Mouse (Mus musculus): ENCODE data around the gene Nin.

Nin gene

DNA sequence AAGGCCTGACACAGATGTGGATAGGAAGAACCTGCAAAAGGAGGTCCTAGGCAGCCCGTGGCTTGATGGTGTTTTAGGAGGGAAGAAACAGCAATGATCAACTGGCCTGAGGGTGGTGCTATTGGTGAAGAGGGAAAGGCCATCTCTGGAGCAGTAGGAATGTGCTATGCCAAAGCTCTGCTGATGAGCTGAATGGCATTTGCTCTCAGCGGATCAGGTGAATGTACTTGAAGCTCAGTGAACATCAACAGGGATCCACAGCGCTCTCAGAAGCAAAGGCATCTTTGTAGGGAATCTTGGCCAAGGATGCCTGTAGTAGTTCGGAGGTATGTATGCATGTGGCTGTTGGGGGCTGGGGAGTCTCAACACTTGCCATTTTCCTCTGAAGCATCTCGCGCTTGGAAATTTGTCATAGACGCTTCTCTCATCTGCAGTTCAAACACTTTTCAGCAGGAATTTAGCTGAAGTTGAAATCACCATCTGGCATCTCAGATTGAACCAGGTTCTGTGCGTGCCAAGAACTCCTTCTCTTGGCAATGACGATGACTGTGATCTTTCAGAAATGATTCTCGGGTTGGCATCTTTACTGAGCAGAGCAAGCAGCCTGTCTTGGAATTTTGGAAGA lies 5.3 kb upstream of the Nin start:
- DNase-seq = no peak

DNA sequence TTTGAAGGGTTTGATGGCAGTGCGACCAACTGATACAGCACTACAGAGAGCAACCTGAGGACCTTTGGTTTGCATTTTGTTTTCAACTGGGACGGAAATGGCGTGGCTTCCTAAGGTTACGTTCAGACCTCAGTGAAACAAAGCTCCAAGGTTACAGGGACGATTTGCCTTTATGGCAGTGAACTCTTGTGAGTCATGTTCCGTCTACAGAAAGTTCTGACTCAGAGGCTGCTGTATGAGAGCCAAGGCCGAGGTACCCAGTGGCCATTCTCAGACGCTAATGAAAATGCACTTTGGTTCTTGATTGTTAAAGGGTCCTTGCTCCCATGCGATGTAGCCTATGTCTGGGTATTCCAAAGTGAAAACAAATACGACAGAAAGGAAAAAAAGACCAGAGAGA lies 3.6 kb upstream of the Nin start:
- DNase-seq = no peak

DNA sequence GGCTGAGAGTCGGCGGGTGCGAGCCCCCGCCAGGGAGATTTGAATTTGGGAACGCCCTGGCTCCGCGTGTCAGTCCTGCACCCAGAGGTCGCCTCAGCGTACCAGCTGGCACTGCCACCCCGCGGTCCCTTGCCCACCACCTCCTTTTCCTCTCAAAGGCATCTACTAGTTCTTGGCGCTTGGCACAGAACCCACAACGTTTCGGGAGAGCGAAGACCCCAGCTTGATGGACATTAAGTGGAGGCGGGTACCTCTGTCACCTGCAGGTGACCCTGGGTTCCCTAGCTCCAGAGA lies 1.5 kb downstream of the Nin start:
- DNase-seq = no peak

DNA sequence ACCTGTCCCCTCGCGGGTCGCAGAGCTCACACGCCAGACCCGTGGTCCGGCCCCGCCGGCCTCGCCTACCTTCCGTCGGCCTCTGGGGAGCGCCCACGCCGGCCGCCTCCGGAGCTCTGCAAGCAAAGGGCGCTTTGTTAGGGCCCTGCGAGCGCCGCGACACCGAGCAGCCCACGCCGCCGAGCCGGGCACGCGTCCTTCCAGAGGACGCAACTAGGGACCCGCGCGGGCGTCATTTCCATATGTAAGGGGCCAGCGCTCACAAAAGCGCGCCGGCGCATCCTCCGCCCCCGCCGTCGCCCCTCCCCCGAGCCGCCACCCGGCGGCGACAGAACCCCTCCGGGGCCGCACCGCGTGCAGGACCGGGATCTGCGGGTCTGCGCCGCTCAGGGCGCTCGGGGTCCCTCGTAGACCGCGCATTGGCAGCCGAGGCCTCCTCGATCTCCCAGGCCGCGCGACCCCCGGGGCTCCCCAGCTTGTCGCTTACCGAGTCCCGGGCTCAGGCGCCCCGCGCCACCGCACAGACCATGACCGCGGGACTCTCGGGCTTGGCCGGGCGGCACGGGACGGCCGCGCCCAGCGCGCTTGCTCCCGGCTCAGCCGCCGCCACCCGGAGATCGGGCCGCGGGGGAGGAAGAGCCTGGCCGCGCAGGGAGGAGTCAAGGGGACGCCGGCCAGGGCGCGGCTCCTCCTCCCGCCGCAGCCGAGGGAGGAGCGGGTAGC lies 2.0 kb downstream of the Nin start:
- DNase-seq = peak; percentile 85

DNA sequence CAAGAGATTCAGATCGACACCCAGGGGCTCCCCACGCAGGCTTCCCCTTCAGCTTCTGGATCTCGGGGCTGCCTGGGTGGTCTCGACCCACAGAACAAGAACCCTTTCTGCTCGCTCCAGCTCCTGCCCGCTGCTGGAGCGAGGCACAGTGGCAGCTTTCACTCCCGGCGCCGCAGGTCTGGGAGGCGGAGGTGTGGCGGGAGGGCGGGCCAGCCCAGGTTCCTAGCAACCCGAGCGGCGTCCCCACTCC lies 2.5 kb downstream of the Nin start:
- DNase-seq = no peak

DNA sequence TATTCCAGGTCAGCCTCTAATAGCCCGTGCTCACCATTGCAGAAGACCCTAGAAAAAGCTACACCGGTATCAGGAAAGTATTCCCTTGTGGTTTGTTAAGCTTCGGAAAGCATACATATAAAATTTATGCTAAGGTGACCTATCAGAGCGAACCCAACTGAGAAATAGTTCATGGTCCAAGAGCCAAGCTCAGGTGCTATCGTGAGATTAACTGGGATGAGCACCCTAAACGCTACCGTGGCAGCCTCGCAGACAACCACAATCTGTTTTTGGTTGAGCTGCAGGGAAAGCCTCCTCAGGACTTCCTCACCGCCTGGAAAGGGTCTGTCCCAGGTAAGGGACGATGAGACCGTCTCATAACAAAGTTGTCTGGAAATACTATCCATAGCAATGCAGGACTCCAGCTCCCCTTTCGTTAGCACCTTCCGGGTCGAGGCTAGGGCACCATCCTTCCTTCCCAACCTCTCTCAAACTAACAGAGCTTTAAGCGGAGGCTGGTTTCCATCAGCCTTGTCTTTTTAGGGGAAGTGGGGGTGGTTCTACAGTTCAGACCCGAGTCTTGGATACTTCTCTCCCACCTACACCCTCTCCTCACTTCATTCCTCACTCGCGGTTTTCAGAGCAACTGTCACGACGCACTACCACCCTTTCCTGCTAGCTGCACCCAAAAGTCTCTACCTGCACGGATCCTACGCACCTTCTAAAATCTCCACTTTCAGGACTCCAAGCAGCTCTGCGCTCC lies 3.0 kb downstream of the Nin start:
- DNase-seq = no peak

DNA sequence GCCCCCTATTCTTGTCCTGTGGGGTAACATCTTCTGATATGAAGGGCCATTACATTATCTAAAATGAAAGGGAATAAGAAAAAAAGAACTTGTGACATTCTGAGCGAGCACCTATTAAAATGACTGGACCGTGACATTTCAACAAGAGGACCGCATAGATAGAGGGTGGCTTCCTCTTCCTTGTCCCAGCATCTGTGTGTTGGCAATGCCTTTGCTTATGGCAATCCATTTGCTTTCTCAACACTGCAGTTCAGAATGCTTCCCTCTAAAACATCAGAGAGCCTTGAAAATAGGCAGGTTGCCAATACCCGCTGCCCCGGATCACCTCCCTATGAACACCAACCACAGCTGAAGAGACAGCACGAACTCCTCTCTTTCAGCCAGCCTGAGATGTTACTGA lies 3.6 kb downstream of the Nin start:
- peak; percentile 45 for DNase-seq

DNA sequence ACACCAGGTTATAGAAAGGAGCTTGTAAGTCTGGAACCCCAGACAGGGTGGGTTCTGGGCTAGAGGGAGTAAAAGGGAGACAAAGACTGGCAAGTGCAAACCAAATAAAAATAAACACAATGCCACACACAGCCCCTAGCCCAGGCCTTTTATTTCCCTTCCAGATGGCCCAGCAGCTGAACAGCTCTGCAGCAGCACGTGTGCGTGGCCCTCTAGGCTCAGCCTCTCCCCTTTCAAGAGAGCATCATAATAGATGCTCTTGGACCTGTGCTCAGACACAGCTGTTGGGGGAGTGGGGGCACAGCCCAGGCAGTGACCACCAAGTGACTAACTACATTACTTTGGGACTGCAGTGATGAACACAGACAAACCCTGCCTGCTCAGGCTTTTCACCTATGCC lies 5.4 kb downstream of the Nin start:
- DNase-seq = no peak

DNA sequence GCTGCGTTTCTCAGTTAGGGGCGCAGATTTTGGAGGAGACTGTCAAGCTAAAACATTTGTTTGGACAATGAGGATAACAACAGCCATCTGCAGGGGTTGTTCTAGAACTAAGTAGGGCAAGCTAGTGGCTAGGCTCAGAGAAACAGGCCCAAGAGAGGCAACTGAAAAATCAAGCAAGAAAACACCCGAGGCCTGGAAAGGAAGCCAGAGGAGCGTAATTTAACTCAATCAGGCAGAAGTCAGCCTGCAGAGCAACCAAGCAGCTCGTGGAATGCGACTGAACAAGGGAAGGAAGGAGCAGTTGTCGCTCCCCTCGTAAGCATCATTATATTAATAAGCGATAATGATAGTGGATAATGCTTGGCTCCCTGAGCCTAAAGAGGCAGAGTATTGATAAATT lies 7.0 kb downstream of the Nin start:
- no peak for DNase-seq

DNA sequence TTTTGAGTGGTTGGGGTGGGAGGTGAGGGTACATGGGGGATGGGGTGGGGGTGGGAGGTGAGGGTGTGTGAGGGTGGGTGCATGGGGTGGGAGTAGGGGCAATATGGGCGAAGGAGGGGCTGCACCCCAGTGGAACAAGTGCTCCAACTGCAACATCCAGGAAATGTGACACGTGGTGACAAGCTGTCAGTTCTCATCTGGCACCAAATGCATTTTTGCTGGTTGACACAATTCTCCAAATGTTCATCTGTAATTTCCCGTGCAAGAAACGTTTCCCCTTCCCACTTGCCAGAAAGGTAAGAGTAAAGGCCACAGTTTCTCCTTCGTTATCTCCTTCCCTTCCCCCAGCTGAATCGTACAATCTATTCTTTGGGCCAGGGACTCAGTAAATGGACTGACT lies 7.6 kb downstream of the Nin start:
- no peak for DNase-seq

DNA sequence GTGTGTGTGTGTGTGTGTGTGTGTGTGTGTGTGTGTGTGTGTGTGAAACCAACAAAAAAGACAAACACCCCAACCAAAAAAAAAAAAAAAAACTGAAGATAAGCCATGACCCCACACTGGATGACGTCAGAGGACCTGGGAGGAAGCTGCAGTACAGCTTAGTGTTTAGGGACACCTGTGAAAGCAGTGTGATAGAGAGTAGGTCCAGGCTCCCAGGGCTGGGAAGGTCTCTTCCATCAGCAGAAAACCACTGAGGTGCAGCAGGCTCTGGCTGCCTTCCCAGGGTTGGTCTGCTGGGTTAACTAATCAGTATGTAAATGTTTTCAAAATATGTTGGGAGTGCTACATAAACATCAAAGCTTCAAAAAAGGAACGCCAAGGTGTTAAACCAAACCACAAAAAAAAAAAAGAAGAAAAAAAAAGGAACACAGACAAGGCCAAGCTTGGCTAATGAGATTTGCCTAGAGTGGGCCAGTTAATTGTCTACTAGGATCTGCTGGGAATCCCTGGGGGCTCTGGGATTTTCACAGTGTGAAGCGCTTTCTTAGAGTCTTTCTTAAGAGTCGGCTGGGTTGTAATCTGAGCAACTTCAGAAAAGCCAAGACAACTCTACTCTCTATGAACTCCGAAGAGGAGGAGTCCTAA lies 8.6 kb downstream of the Nin start:
- no peak for DNase-seq

DNA sequence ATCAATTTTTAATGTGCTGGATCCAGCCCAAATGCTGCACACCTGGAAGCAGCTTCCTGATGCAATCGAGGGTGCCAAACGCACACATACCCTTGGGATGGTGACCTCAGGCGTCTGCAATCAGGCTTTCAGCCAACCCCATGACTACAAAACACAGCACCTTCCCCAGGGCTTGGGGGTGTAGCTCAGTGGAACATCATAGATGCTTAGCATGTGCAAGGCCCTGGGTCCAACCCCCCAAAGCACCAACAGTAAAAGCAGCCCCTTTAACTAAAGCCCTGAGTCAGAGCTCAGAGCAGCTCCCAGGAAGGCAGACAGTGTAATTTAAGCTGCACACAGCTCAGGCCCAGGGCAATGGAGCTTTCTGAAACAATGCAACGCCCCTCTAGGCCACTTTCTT lies 9.3 kb downstream of the Nin start:
- no peak for DNase-seq

DNA sequence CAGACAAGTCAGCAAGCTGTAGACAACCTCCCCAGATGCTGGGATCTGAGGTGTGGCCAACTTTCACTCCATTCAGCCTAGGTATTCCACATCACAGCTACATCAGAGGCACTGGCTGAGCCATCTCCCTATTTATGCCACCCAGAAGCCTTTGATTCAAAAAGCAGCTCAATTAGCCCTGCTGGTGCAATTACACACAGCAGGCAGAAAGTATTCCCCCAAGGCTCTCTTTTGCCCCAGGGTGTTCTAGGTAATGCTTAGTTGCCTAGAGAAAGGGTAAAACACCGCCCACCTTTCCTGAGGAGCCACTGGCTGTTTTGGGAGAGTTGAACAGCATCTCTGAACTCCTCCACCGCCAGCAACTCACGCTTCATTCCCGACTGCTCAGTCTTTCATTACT lies 10.3 kb downstream of the Nin start:
- no peak for DNase-seq

DNA sequence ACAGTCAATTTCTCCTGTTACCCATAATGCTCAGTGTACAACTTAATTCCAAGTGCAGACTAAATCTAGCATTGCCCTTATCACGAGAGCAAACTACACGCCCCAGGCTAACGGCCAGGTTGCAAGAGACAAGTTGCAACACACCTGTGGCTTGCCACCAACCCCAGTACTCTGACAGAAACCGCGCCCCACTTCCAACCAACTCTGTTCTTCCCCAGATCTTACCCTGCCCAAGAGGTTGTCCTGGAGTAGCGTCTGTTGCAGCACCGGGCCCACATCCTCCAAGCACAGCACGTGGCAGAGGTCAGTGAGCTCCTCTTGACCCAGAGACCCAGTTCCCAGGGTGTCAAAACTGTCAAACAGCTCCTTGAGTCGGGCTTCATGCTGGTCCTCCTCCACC lies 11.1 kb downstream of the Nin start:
- peak; percentile 62 for DNase-seq

DNA sequence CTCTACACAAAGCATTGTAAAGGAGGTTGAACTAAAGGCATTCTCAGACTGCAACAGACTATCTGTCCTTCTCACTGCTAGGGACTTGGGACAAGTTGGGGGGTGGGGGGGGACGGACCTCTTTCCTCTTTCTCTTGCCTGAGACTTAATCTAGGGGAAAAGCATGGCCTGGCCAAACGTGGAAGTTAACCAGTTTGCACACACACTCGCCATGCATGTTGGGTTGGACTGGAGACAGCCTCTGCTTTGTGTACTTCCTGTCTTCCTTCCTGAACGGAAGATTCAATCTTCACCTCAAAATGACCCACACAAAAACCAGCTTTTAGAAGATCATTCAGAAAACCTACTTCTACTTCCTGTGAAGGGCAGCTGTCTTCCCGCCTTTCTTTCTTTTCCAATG lies 11.7 kb downstream of the Nin start:
- DNase-seq = no peak

DNA sequence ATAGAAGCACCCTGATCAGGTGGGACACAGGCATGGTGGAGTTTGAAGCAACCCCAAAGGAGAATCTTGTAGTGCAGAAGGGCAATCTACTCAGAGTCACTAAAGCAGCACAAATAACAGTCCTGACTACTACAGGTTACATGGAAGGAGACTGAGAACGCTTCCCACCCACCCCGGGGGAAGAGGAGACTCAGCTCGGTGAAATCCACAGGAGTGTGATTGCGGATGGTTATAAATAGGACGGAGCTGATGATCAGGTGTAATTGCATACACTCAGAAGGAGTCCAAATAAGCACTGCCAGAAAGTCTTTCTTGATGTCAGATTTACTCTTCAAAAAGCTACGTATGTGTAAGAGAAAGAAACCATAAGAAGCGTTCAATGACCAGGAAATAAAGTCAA lies 15.6 kb downstream of the Nin start:
- DNase-seq = no peak

DNA sequence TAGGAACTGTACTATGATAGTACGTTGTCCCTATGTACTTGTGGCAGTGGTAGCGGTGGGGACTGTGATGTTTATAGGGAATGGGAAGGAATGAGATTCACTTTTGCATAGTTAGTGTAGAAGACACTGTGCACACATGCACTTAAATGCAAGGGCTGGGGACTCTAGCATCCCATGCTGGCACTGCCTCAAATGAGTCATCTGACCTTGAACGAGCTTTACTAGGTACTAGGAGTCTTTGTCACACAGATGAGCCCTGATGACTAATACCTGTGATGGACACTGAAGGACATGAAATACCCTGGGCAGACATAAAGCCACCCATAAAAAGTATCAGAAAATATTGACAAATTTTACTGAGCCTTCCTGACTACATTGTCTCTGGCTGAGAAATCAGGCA lies 16.2 kb downstream of the Nin start:
- DNase-seq = no peak

DNA sequence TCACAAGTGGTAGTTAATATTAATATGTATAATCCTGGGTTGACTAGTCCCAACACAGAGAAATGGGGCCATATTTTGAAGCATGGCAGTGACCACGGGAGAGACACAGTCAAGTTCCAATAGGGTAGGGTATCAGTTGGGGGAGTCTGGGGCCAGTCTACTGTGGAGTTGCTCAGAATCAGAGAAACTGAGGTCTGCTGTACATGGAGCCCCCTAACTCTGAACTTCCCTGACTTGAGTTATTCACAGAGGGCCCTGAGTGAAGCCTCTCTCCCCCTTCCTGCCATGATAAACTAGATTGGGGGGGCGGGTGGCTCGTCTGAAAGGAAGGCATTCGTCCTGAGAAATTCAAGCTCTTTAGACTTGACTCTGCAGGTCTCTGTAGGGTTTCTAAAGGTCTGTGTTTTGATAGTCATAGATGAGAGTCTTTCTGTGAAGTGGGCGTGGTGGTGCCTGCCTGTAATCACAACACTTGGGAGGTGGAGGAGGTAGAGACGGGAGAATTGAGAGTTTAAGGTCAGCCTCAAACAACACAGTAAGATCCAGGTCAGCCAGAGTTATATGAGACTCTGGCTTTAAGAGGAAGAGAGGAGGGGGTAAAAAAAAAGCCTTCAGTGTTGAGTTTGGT lies 20.1 kb downstream of the Nin start:
- DNase-seq = no peak

DNA sequence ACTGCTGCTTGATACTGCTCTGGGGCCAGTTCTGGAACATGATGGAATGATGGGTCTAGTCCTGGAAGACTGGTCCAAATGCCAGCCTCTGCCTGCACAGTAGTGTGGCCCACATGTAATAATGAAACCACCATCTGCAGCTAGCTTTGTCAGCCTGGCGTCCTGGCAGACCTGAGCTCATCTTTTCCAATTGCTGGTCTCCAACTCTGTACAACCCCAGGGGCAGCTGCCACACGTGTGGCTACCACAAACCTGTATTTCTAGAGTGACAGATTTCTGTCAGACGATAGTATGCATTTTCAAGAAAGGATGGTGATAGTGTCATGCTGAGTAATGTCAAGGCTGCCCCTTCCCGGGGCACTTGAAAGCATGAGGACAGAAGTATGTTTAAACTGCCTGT lies 25.2 kb downstream of the Nin start:
- no peak for DNase-seq

DNA sequence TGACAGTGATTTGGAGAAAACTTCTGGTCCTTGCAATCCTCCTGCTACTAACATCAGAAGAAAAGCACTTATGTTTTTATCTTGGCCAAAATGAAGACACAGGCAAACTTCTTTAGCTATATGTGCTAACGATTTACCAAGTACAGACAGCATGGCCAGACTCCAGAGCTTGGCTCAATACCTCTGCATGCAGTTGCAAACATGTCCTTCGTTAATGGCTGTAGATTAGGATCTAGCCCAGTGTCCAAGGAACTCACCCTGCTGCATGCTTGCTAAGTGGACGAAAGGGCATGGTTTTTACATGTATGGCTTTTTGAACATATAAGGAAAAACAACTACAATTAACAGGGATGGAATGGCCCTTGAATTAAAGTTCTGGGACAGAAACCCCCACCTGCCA lies 28.2 kb downstream of the Nin start:
- no peak for DNase-seq

DNA sequence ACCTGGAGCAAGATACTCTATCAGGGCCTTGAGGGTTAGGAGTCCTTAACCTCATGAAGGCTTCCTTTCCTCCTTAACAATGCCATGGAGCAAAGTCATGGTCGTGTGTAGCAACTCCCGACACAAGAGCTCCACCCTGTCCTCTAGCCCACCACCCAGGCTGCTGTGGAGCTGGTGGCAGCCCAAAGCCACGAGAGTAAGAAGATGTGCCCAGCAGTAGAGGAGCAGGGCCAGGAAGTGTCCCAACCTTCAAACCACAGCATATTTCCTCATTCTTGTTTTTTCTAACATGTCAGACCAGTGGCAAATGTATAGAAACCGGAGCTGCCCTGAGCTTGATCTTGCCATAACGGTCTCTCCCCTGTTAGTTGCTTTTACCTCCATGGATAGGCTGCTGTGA lies 29.3 kb downstream of the Nin start:
- DNase-seq = no peak

DNA sequence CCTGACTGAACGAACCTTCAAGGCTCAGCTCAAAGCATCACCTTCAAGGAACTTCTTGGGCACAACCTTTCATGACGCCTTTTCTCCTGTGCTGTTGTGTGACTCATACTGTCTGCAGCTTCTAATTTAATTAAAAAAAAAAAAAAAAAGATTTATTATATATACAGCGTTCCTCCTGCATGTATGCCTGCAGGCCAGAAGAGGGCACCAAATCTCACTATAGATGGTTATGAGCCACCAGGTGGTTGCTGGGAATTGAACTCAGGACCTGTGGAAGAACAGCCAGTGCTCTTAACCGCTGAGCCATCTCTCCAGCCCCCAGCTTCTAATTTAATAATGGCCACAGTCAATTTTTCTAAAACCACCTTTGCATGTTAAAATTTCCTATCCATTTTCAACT lies 29.8 kb downstream of the Nin start:
- DNase-seq = no peak

DNA sequence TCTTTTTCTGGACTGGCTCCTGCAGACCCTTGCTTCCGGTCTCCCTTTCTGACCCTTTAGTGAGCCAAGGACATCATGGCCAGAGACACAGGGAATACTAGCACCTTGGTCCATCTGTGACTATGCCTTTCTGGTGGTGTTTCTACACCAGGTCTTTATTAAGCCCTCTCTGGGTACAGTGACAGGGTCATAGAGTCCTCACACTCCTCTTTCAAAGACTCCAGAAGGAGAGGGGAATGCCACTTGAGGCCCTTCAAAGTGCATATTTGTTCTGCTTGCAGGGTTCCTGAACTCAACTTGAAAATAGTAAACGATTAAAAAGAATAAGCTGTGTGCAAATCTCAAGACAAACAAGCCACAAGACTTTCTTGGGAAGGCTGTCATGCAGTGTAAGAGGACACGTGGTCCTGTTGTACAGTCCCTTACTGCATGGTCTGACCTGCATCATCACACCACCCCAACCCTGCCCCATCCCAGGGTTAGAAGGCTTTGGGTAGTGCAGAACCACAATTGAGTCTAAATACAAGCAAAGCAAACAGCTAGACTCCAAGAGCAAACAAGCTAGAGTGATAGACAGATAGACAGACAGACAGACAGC lies 30.5 kb downstream of the Nin start:
- DNase-seq = no peak

DNA sequence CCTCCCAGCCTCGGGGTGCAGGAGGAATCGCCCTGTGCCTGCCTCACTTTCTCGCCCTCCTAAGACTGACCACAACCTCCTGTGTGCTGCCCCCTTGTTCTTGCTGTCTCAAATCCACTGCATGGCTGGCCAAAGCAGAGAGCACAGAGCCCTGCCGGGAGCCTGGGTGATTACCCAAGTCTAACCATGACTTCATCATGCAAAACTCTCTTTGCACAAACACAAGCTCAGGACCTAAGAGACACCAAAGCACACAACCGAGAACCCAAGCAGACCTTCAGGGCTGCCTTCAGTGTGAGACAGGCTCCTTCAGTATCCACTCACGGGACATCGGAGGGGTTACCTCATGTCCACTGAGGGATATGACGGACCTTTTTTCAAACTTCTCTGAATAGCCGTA lies 31.0 kb downstream of the Nin start:
- DNase-seq = no peak

Measured in lung, postnatal 10 days (tissue).